Mouse (Mus musculus): ENCODE results near the gene Cep170.

Gene Cep170

GRCm38 (mm10) chr1:176825084-176825483 is 11.2 kb upstream of the Cep170 start:
- DNase-seq (ENCODE audit: low spot score) = no peak

- no peak for DNase-seq (ENCODE audit: low spot score)
Measured at GRCm38 (mm10) chr1:176824611-176825010, 10.7 kb upstream of the Cep170 start.

GRCm38 (mm10) chr1:176823889-176824288 is 10.0 kb upstream of the Cep170 start:
- no peak for DNase-seq (ENCODE audit: low spot score)

- DNase-seq (ENCODE audit: low spot score) = no peak
Measured at GRCm38 (mm10) chr1:176822949-176823348, 9.1 kb upstream of the Cep170 start.

- no peak for DNase-seq (ENCODE audit: low spot score)
Measured at GRCm38 (mm10) chr1:176821929-176822328, 8.1 kb upstream of the Cep170 start.

DNA sequence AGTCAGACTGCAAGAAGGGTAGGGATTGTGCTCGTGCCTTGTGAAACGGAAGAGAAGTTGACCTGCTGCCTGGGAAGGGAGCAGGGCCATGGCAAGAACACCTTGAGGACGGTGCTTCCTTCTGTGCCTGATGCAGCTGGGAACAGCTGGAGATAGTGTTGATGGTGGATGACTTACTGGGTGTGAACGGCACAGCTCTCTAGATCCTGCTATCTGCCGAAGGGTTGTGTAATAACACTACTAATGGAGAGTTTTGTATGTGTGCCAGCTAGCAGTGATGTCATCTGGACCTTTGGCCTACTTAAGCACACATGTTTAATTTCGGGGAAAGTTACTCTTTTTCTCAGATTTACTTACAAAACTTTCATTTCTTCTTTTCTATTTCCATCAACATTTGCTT is 4.9 kb upstream of the Cep170 start:
- no peak for DNase-seq (ENCODE audit: low spot score)

- no peak for DNase-seq (ENCODE audit: low spot score)
Measured at GRCm38 (mm10) chr1:176818147-176818546, 4.3 kb upstream of the Cep170 start.

DNA sequence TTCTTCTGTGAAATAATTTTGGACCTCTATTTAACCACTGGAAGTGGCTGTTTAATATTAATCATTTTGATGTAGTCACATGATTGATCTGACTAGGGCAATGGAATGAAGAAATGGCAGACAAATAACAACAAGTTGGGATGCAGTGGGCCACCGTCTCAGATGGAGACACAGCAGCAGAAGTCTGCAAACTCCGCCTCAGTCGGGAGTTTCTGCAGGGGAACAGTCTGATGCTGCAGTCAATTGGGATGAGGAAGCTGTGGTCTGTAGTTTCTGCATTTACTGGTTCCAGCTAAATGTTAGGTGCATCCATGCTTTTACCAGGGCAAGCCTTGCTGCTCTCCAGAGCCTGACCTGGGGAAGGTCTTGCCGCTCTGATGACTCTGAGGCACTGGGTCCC is 2.9 kb upstream of the Cep170 start:
- DNase-seq (ENCODE audit: low spot score) = no peak

- DNase-seq (ENCODE audit: low spot score) = peak; percentile 82
Measured at GRCm38 (mm10) chr1:176814591-176815062, 760 bp upstream of the Cep170 start, which contains the start of gene Sdccag8. Sdccag8 (plus strand) TSS chr1:176814660.

GRCm38 (mm10) chr1:176813292-176814035 is 403 bp downstream of the Cep170 start:
- DNase-seq (ENCODE audit: low spot score) = peak; percentile 46

DNA sequence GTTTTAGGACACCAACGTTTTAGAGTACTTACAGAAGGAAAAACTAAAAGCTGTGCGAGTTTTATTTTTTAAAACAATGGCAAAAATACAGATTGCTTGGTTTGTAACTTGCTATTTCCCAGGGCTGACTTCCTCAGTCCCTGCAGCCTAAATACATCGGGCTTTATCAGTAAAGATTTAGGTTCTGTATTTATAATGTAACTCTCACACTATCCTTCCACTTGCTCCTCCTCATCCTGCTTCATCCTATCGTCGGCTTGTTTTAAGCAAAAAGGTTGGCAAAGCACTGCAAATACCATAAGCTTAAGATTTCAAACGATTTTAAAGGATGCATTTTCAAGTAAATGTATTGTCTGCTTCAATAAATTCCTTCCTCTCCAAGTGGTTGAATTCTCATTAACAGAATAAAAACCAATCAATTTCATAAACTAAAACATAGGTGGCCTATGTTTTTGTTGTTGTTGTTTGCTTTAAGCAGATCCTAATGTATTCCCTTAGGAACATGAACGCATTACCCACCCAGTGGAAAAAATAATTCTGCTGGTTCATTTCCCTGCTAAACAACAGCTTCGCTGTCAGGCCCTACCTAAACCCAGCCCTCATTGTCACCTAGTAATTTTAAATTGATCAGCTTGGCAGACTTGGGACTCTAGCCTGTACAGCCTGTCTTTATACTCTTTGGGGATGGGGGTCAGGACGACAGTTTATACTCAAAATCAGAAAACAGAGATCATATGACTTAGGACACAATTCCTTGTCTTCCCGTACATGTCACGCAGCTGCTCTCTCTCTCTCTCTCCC is 1.2 kb downstream of the Cep170 start:
- no peak for DNase-seq (ENCODE audit: low spot score)

- DNase-seq (ENCODE audit: low spot score) = no peak
Measured at GRCm38 (mm10) chr1:176811892-176812291, 2.0 kb downstream of the Cep170 start.

DNA sequence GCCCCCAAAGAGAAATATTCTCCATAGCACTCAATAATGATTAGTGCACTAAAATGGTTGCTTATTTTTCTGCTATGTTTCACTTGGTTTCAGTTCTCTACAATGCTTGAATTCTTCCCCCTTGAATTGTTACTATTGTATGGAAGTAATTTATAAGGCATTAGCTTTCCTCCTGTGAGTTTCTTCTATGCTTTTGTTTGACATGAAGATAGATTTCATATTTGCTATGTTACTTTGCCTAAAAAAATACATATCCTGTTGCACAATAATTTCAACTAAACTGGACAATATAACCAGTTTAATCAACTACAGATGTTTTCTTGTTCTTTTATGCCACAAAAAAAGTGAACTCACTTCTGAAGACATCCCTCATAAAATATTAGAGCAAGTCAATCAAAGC is 3.7 kb downstream of the Cep170 start:
- DNase-seq (ENCODE audit: low spot score) = no peak

DNA sequence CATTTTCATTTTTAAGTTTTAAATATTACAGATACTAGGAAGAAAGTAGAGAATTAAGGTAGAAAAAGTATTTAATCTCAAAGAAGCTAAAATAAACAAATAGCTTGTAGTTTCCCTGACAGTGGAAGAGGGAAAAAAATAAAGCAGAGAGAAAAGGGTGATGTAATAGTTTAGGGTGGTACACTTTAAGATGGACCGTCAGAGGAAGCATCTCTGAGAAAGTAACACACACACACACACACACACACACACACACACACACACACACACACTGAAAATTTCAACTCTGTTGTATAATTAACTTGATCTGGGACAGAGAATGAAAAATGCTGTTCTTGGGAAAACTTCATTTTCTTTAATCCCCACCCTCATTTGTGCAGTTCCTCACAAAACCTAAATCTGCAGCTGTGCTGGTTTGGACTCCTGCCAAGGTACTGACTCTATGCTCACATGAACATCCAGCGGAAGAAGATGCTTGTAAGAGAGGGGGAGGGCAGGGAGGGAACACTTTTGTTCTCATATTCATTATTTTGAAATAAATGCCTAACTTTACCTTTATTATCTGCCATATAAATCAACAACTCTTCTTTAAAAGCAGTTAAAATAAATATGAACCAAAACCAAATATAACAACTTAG is 13.0 kb downstream of the Cep170 start:
- DNase-seq (ENCODE audit: low spot score) = no peak

GRCm38 (mm10) chr1:176798673-176799072 is 15.2 kb downstream of the Cep170 start:
- no peak for DNase-seq (ENCODE audit: low spot score)

GRCm38 (mm10) chr1:176792175-176792574 is 21.7 kb downstream of the Cep170 start:
- DNase-seq (ENCODE audit: low spot score) = no peak

- no peak for DNase-seq (ENCODE audit: low spot score)
Measured at GRCm38 (mm10) chr1:176789326-176789725, 24.5 kb downstream of the Cep170 start.

- no peak for DNase-seq (ENCODE audit: low spot score)
Measured at GRCm38 (mm10) chr1:176774533-176774932, 39.3 kb downstream of the Cep170 start.

DNA sequence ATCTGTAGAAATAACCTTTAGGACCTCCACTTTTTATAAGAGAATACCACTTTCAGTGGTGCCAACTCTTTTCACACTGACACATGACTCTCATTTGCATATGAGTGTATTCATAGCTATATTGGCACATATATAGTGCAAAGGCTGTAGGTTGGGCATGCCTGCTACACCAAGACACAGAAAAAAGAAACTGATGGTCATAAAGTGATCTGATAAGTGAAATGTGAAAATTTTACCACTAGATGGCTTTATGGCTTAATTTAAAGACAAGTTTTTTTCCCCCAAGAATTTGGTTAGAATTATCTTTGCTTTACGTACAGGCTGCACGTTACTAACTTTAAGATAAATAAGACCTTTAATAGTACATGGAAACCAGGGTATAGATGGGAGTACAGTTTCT is 51.6 kb downstream of the Cep170 start:
- no peak for DNase-seq (ENCODE audit: low spot score)

DNA sequence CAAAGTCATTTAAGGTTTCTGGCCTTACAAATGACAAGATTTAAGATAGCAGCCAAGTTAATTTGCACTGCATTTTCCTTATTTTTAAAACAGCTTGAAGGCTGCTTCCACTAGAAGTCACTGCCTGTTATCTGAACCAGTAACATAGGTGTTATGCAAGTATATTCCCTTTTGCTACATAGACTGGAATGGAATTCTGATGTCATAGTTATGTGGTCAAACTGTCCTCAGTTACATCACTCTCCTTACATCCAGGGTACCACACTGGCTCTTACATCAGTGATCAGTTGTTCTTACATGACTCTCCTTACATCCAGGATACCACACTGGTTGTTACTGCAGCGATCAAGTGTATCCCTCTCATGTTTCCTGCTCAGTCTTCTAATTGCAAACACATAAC is 53.2 kb downstream of the Cep170 start:
- no peak for DNase-seq (ENCODE audit: low spot score)

- no peak for DNase-seq (ENCODE audit: low spot score)
Measured at GRCm38 (mm10) chr1:176755586-176755985, 58.3 kb downstream of the Cep170 start.

- DNase-seq (ENCODE audit: low spot score) = no peak
Measured at GRCm38 (mm10) chr1:176753861-176754718, 59.8 kb downstream of the Cep170 start.
